Mouse (Mus musculus): ENCODE data around the gene Tcp1. TPM values are rescaled to one million over a fixed set of nuclear protein-coding genes. Genes with fewer than 3 reads are reported as not detected.
"Not testable (repeated sequence)": the region's sequence is repeated elsewhere in the genome, so short reads cannot be mapped to it uniquely, and the experiment has no call there.

The Tcp1 gene
- polyA plus RNA-seq, 1 experiment: 154 TPM

DNA sequence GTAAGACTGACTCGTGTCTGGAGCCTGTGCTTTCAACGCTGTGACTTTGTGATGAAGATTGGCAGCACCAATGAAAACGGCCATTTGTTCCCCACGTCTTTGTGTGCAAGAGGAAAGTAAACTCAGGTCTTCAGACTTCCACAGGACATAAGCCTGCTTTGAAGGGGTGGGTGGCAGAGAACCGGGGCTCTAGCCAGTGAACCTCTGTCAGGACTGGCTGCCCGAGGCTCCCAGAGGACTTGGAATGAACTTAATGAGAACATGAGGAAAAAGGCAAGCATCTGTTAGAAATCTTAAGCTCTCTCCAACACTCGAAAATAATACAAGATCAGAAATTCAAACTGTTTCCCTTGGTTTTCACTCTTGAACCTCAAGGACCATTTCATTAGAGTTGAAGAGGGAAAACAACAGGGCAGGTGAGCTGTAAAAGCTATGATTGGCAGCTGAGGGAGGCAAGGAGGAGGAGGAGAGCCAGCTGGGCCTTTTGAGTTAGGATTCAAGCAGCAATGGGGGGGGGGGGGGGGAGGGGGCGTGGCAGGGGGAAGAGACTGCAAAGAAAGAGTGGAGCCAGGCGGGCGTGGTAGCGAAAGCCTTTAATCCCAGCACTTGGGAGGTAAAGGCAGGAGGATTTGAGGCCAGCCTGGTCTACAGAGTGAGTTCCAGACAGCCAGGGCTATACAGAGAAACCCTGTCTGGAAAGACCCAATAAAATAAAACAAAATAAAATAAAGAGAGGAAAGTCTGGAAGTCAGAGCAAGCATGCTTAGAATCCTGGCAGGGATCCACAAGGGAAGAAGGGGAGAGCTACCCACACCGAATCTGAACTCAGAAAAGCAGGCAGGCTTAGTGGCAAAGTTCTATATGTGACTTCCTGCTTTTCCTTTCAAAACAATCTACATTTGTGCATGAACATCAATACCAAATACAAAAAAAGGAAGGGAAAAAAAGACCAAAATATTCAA is 11.8 kb upstream of the Tcp1 start:
- Histone ChIP-seq H3K4me3 (ENCODE audit: insufficient read depth, low read depth, low read length) (no peak overlapping the region), H3K27ac (replicated peaks; ENCODE audit: low read depth, low read length) (no peak overlapping the region), H3K4me1 (ENCODE audit: control insufficient read depth, insufficient read depth, insufficient read length, low read length) (no peaks in the 10 kb centered on the region)

DNA sequence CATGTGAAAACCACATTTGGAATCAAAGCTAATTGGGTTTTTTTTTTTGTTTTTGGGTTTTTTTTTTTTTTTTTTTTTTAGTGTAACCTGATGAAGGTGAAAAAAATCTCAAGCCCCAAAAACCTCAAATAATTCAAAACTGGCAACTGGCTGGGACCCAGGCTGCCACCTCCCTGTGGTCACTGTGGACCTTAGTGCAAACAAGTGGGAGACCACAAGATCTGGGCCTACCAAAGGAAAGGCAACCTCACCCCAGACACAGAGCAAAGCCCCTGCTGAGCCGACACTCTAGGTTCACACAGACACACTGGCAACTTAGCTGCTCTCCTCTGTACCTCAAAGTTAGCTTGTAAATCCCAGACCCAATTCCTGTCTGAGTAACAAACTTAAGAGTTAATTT is 11.2 kb upstream of the Tcp1 start:
- Histone ChIP-seq H3K4me1 (ENCODE audit: control insufficient read depth, insufficient read depth, insufficient read length, low read length) (no peaks in the 10 kb centered on the region), H3K27ac (replicated peaks; ENCODE audit: low read depth, low read length) (no peak overlapping the region), H3K4me3 (ENCODE audit: insufficient read depth, low read depth, low read length) (no peak overlapping the region)

DNA sequence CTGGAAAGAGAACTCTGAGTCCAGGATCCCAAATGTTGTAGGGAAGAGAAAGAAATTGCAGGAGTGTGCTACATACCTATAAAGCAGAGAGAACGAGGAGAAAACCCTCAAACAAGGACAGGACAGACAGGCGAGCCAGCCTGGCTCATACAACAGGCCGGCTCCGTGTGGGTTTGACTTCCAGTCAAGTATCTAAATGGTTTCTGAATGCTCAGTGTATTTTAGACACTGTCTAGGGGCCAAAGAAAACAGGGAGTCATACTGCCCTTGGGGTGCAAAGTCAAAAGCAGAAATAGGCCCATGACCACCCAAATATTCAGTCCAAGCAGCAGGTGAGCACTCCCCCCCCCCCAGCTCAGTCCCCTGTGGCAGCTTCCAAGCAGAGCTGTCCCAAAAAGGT is 9.7 kb upstream of the Tcp1 start:
- H3K27ac ChIP-seq (replicated peaks; ENCODE audit: low read depth, low read length): no peak overlapping the region
- no peaks in the 10 kb centered on the region for H3K4me1 ChIP-seq (ENCODE audit: control insufficient read depth, insufficient read depth, insufficient read length, low read length)
- H3K4me3 ChIP-seq (ENCODE audit: insufficient read depth, low read depth, low read length): no peak overlapping the region

DNA sequence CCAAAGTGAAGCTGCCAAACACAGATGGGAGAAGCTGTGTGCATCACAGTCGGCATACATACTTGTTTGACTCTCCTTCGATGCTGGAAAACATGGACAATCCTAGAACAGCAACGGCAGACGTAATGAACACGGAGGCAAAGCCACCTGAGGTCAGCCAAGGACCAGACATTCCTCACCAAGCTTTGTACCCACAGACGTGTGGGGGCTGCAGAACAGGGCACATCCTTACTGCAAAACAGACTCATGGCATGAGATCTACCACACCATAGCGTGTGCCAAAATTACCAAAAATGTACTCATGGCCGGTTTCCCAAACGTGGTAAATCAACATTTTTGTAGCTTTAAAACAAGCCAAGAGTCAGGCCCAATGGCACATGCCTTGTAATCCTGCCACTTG is 9.1 kb upstream of the Tcp1 start:
- no peaks in the 10 kb centered on the region for H3K4me1 ChIP-seq (ENCODE audit: control insufficient read depth, insufficient read depth, insufficient read length, low read length)
- H3K27ac ChIP-seq (replicated peaks; ENCODE audit: low read depth, low read length): no peak overlapping the region
- no peak overlapping the region for H3K4me3 ChIP-seq (ENCODE audit: insufficient read depth, low read depth, low read length)

DNA sequence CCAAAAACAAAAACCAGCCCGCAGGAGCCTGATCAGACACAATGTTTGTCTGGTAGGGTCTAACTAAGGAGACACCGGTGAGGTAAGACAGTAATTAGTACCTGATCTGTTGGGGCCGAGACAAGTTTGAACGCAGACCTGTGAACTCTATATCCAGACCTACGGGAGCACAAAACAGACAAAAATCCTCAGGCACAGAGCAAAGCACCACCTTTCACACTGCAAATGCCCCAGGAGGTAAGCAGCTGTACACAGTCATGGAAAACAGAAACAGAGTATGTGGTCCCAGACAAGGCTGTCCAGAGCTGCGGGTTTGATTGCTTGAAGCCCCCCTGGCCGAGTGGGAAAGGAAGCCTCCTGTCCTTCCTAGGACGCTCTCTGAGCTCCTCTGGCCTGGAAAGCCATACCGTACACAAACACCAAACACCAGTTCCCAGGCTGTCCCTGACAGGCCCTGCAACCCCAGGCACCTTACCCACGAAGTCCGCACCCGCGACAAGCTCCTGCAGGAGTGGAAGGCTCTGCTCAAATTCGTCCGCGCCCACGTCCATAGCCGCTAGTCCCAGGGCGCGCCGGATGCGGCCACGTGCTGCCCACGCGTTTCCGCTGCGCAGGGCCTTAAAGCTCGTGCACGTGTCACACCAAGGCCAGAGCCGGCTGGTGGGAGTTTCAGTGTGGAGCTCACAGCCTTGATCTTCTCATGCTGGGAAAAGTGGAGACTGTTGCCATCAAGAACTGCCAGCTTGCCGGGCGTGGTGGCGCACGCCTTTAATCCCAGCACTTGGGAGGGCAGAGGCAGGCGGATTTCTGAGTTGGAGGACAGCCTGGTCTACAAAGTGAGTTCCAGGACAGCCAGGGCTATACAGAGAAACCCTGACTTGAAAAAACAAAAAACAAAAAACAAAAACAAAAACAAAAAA is 5.9 kb upstream of the Tcp1 start, which contains the start of gene Pnldc1:
TSS of gene Pnldc1 (minus strand) at position 870 of the 920 bp plus-strand sequence.
- no peak within 1 kb of the TSS for H3K4me3 ChIP-seq (ENCODE audit: insufficient read depth, low read depth, low read length)
- H3K27ac ChIP-seq (replicated peaks; ENCODE audit: low read depth, low read length): no peak within 1 kb of the TSS
- H3K4me1 ChIP-seq (ENCODE audit: control insufficient read depth, insufficient read depth, insufficient read length, low read length): no peaks in the 10 kb centered on the region

DNA sequence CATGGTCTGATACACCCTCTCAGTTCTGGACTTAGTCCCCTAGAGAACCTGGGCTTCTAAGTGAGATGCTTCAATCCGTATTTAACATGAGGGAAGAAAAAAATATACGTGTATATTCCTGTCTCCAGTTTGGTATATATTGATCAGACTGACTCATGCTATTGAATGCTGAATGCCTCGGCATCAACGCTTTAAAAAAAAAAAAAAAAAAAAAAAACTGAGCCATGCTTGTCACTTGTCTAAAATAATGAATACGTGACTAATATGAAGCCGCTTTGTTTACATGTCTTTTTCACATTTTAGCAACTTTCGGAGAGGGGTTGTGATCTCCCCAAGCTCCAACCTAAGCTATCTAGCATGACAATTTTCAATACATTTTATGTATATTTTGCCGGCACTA is 5.1 kb upstream of the Tcp1 start:
- Histone ChIP-seq H3K27ac (replicated peaks; ENCODE audit: low read depth, low read length) (no peak overlapping the region), H3K4me3 (ENCODE audit: insufficient read depth, low read depth, low read length) (no peak overlapping the region), H3K4me1 (ENCODE audit: control insufficient read depth, insufficient read depth, insufficient read length, low read length) (peaks cover 3% of the 10 kb centered on the region; the same call in 1 of the 2 replicates)

DNA sequence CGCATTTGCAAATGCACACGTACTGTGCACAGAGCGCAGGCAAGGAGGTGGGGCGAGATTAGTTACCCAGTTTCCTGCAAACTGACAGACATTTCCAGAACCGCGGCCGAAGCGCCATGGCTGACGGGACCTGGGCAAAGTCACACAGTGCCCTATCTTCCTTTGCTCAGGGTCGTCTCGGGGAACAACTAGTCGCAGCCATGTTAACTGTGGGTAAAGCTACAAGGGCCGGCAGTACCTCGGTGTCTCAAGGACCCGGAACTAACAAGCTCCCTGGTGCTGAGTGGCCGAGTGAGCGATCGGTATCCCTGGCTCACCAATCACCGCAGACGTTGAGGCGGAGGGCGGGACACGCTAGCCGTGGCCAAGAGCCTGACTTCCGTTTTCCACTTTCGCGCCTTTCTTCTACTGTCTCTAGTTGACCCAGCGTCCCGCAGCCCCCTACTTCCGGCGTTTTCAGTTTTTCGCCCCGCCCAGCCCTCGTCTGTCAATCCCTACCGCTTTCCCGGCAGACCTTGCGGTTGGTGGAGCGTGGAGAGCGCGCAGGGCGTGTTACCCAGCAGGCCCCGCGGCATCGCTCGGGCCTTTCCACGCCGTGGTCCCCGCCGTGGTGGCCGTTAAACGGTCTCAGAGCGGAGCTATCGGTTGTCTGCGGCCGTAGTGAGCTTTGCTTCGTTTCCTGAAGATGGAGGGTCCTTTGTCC is 531 bp downstream of the Tcp1 start, which contains the start of gene Mrpl18:
TSS of gene Mrpl18 (minus strand) at position 465 of the 703 bp plus-strand sequence.
- Histone ChIP-seq H3K4me3 (ENCODE audit: insufficient read depth, low read depth, low read length) (peak within 1 kb of the TSS; percentile 80), H3K27ac (replicated peaks; ENCODE audit: low read depth, low read length) (peak within 1 kb of the TSS; percentile 86), H3K4me1 (ENCODE audit: control insufficient read depth, insufficient read depth, insufficient read length, low read length) (peaks cover 3% of the 10 kb centered on the region; the same call in 1 of the 2 replicates)

DNA sequence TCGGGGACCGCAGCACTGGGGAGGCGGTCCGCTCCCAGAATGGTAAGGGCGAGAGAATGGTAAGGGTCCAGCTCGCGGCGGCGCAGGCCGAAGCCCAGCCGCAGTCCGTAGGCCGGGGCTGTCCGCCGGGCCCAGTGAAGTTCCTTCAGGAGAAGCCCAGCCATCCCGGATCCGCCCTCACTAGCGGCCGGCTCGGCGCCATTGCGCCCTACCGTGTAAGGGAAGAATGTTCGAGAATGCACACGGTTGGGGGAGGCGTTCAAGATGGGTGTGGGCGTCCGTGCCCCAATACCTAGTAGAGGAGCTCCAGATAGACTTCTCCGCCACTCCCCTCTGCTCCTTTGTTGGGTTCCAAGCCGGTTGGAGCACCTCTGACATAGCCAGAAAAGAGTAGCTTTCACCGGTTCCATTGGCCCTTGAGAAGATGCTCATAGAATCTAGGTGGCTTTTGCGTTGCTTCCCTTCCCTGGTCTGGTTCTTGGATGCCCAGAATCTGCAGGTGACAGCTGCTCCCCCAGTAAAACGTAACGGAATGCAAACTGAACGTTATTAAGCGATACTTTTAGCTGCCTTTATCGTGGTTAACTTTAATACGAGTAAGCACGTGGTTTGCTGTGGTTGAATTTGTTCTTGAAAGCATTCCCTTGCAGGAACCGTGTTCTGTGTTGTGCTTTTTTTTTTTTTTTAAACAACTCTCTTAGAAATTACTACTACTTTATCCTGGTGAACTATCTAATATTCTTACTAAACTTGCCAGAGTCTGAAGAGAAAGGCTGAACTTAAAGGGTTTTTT is 1.3 kb downstream of the Tcp1 start:
- Histone ChIP-seq H3K27ac (replicated peaks; ENCODE audit: low read depth, low read length) (peak overlapping the region; percentile 86), H3K4me3 (ENCODE audit: insufficient read depth, low read depth, low read length) (peak overlapping the region; percentile 80), H3K4me1 (ENCODE audit: control insufficient read depth, insufficient read depth, insufficient read length, low read length) (peaks cover 3% of the 10 kb centered on the region; the same call in 1 of the 2 replicates)

DNA sequence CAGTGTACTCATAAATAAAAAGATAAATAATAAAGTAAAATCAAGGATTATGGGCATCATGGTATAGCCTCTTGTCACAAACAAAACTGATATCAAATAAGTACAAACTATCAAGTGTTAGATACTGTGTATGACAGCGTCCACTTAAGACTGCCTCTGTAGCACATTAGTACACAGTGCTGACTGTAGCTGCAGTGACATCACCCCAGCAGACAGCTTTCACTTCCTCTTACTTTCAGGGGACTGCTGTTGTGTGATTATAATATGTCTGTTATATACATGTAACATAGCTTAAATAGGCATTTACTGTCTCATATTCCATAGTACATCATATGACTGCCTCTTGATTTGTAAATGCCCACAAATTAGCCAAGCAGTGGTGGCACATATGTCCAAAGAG is 5.6 kb downstream of the Tcp1 start:
- H3K27ac ChIP-seq (replicated peaks; ENCODE audit: low read depth, low read length): no peak overlapping the region
- no peaks in the 10 kb centered on the region for H3K4me1 ChIP-seq (ENCODE audit: control insufficient read depth, insufficient read depth, insufficient read length, low read length)
- no peak overlapping the region for H3K4me3 ChIP-seq (ENCODE audit: insufficient read depth, low read depth, low read length)

DNA sequence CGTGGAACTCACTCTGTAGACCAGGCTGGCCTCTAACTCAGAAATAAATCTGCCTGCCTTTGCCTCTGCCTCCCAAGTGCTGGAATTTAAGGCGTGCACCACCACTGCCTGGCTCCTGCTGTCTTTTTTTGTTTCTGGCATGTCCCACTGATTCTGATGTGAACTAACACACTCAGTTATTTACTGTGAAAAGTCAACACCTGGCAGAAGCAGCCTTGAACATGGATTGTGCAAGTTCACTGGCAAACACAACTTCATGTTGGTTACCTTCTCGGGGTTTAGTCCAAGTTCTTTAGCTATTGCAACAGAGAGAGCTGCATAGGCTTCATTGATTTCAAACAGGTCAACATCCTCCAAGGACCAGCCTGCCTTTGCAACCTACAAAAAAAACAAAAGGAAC is 9.5 kb downstream of the Tcp1 start:
- no peak overlapping the region for H3K4me3 ChIP-seq (ENCODE audit: insufficient read depth, low read depth, low read length)
- H3K4me1 ChIP-seq (ENCODE audit: control insufficient read depth, insufficient read depth, insufficient read length, low read length): no peaks in the 10 kb centered on the region; the same call in 1 of the 2 replicates
- no peak overlapping the region for H3K27ac ChIP-seq (replicated peaks; ENCODE audit: low read depth, low read length)

DNA sequence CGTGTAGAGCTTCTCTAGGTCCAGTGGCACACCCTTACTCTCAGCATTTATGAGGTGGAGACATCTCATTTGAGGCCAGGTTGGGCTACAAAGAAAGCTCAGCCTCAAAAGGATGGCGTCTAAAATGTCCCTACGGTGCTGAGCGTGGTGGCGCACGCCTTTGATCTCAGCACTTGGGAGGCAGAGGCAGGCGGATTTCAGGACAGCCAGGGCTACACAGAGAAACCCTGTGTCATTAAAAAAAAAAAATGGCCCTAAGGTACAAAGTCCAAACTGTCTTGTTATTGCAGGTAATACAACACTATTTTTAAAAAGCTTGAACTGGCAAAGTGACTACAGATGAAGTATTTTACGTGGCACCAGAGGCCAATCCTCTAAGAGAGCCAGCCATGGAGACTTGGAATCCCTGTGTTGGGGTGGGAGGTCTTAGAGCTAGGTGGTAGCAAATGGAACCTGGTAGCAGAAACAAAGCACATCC is 10.2 kb downstream of the Tcp1 start:
- H3K27ac ChIP-seq (replicated peaks; ENCODE audit: low read depth, low read length): 0 out of 2 replicates have a peak overlapping the region, but pooled peaks have one; percentile 11
- H3K4me1 ChIP-seq (ENCODE audit: control insufficient read depth, insufficient read depth, insufficient read length, low read length): no peaks in the 10 kb centered on the region; the same call in 1 of the 2 replicates
- H3K4me3 ChIP-seq (ENCODE audit: insufficient read depth, low read depth, low read length): no peak overlapping the region

DNA sequence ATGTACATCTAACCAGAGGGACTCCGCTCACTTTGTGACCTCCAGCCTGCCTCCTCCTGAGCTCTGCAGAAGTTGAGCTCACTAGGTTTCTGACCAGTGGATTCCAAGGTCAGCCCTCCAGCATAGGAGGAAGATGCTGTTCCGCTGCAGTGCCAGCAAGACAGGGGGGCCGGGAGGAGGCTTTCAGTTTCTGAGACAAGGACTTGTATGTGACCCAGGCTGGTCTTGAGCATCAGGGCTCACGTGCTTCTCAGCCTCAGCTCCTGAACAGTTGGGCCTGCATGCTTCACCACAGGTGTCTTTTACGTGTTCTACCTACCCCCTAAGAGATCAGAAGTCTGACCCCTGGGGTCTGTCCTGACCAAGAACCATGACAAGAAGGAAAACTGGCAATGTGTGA is 16.1 kb downstream of the Tcp1 start:
- H3K27ac ChIP-seq (replicated peaks; ENCODE audit: low read depth, low read length); H3K4me3 ChIP-seq (ENCODE audit: insufficient read depth, low read depth, low read length); H3K4me1 ChIP-seq (ENCODE audit: control insufficient read depth, insufficient read depth, insufficient read length, low read length): not testable (repeated sequence)

DNA sequence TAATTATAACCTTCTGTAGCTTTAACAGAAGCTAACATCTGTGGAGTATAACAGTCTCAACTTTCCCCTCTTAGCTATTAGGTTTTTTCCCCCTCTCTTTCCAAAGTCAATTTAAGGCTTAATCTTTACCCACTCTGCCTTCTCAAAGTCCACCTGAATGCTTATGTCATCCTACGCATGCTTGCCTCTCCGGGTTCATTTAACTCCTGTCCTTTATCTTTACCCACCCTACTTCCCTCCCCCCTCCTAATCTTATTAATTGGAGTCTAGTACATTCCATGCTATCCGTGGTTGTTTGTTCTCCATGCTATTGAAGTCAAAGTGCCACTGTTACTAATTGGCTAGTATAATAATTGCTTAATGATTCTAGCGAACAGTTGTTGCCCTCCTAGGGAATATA is 20.2 kb downstream of the Tcp1 start:
- Histone ChIP-seq H3K4me1 (ENCODE audit: control insufficient read depth, insufficient read depth, insufficient read length, low read length) (no peaks in the 10 kb centered on the region), H3K4me3 (ENCODE audit: insufficient read depth, low read depth, low read length) (no peak overlapping the region), H3K27ac (replicated peaks; ENCODE audit: low read depth, low read length) (no peak overlapping the region)

DNA sequence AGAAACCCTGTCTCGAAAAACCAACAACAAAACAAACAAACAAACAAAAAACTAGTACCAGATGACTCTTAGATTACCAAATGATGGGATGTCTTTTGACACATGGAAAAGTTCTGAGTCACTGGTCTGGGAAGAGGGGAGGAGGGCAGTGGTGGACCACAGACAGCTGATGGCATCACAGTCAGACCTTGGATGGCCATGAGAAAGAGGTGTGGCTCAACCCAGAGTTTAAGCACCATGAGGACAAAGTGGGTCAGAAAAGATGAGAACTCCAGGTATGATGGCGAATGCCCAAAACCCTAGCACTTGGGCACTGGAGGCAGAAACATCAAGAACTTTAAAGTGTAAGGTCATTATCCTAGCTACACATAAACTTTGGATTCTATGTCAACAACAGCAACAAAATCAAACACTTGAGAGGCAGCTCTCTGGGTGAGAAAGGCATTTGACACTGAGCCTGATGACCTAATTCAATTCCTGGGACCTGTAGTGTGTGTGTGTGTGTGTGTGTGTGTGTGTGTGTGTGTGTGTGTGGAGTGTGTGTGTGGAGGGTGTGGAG is 22.0 kb downstream of the Tcp1 start:
- Histone ChIP-seq H3K4me1 (ENCODE audit: control insufficient read depth, insufficient read depth, insufficient read length, low read length) (no peaks in the 10 kb centered on the region), H3K27ac (replicated peaks; ENCODE audit: low read depth, low read length) (no peak overlapping the region), H3K4me3 (ENCODE audit: insufficient read depth, low read depth, low read length) (no peak overlapping the region)

All from brown adipose tissue, adult 24 weeks (tissue).